Mouse (Mus musculus) layer of hippocampus, adult 2 months (tissue): ENCODE results near the gene Gng11. TPM values are rescaled to one million over a fixed set of nuclear protein-coding genes. Genes with fewer than 3 reads are reported as not detected.

ENCODE experiments used
- DNase-seq, 2 experiments: peaks; one replicate each; pipeline ENCODE4 v3.0.0; 2022; ENCODE audit warnings: low spot score in 2 of 2
- H3K27ac ChIP-seq: fragments of 200-600 bp; 2 replicates; pipeline ENCODE4 v1.8.1; 2022
- H3K4me3 ChIP-seq: fragments of 200-600 bp; 2 replicates; pipeline ENCODE4 v1.8.1; 2022; ENCODE audit warnings: mild to moderate bottlenecking
- CTCF ChIP-seq: fragments of 200-600 bp; conservative IDR thresholded peaks from 2 replicates; pipeline ENCODE4 v1.8.1; 2022; ENCODE audit warnings: antibody characterized with exemption, mild to moderate bottlenecking, moderate library complexity
- total RNA-seq, 2 experiments: library from RNA; stranded (reverse); gene quantifications; 2 replicates each; pipeline ENCODE4 v1.2.3; 2021

Gng11 gene
- total RNA-seq, 2 experiments from 2014 or later: 10.3 to 12.0 TPM

DNA sequence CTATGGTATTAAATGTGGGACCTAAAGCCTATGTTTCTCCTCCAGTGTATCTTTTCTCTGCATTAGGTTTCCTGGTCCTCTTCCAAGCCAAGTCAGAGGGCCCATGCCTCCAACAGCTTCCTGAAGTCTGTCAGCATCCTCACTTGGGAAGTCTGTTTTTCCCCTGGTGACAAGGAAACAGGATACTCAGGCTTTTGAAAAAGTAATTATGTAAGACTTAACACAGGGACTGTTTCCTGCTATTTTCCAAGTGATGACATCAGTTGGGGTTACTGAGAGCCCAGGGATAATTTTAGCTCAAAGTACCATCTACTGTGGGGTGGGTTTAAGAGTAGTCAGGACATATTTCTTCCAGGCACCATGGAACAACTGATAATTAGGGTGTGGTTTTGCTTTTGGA is 5.8 kb downstream of the Gng11 start:
- Histone ChIP-seq H3K4me3 (no peak overlapping the region), H3K27ac (no peak overlapping the region)
- no peak for TF ChIP-seq CTCF
- no peak for DNase-seq

DNA sequence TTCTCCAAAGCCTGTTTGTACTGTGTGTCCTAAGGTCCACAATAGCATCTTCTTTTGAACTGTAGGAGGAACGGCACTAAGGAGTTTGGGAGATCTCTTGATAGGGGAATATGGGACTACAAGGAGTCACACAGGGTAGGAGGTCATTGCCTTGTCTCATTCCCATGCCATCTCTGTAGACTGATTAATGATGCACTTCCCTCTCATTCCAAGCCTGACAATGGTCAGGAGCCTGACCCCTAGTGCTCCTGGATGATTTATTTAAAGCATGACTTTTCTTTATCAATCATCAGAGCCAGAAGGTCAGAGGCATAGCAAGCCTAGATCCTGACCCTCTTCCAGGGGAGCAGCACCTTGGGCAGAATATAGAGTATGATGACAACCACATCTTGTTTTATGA is 18.9 kb downstream of the Gng11 start:
- TF ChIP-seq CTCF: no peak
- H3K4me3 ChIP-seq: no peak overlapping the region
- no peak overlapping the region for H3K27ac ChIP-seq
- no peak for DNase-seq

DNA sequence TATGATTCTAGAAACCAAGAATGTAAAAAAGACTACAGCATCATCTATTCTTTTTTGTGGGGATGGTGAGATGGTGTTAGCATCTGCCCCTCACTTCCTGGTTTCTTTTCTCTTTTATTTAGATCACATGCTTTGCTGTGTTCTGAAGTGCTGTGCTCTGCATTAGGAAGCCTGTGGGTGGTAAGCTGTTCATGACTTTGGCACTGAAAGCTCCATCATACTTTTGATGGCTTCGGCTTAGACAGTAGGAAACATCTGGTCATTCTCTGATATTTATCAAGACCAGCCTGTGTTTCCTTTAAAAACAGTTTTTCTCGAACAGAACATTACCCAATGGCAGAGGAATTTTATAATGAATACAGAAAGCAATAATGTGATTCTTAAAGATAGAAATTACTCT is 22.7 kb downstream of the Gng11 start:
- DNase-seq: no peak
- no peak overlapping the region for H3K27ac ChIP-seq
- no peak overlapping the region for H3K4me3 ChIP-seq
- no peak for TF ChIP-seq CTCF

DNA sequence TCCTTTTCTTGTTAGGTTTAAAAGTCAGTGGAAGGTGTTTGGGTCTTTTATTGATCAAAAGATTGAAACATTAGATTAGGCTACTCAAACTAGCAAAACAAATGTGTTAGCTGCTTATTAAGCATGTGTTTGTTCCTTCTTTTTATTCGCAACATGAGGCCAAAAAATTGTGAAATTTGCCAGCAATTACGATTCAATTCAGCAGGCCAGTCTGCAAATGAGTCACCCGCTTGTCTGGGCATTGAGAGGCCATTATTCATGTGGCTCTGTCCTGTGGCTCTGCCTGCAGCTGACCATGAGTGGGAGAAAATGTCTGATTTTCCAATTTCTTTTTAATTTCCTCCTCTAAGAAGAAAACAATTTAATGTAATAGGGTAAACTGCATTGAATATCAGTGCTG is 27.3 kb downstream of the Gng11 start:
- no peak for DNase-seq
- TF ChIP-seq CTCF: no peak
- H3K27ac ChIP-seq: no peak overlapping the region
- no peak overlapping the region for H3K4me3 ChIP-seq

DNA sequence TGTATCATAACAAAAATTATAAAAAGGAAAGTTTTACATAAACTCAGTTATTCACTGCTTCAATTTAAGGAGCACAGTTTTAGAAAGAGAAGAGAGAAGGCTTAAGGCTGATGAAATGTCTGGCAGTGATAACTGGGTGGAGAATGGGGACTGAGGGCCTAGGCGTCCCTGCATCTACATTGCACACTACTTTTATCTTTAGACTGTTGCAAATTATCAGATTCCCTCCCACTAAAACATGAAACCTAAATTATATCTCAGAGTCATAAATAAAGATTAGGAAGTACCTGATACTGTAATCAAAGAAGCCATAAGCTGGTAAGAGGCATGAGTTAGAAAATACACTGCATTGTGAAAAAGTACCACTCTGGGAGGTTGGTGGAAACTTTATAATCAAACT is 38.1 kb downstream of the Gng11 start:
- DNase-seq: no peak
- no peak overlapping the region for H3K27ac ChIP-seq
- no peak for TF ChIP-seq CTCF
- no peak overlapping the region for H3K4me3 ChIP-seq

DNA sequence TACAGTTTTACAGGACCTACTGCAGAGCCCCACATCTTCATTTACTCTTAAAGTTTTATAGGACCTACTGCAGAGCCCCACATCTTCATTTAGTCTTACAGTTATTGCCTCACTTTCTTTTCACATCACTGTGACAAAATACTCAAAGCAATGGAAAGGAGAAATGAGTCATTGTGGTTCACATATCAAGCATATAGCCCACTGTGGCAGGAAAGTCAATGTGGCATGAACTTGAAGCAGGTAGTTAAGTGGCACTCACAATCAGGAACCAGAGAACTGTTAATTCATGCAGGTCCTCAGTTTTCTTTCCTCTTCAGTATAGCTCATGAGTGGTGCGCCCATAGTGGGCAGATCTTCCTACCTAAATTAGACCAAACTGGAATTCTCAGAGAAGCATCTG is 43.5 kb downstream of the Gng11 start:
- H3K27ac ChIP-seq: no peak overlapping the region
- no peak for TF ChIP-seq CTCF
- DNase-seq: no peak
- no peak overlapping the region for H3K4me3 ChIP-seq

DNA sequence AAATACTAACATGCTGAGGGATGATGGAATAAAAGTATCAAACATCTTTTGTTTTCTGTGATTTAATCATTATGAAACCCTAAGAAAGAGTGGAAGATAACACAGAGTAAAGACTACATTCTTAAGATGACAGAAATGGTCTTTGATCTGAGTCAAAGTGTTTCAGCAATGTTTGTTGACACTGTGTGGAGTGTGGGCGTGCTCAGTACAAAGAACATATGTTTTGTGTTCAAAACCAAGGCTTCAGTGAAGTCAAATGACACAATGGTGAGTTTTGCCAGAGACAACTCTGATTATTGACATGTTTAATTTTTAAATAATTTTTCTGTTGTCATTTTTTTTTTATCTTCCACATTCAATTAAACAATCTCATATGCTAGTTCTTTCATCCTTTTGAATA is 49.1 kb downstream of the Gng11 start:
- TF ChIP-seq CTCF: no peak

DNA sequence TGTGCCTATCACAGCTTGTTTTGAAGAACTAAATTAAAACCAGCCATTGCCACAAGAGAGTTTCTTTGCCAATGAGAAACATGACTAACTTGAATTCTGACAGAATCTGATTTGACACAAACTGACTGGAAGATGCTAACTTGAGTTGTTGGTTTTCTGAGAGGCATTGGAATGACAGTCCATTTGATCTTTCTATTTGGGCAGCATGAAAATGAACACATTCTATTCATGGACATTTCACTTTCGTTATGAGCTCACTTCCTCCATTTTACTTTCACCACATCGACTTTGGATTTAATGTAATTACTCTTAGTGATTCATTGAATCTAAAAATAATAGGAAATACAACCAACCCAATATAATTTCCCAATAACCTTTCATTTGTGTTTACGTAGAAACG is 50.7 kb downstream of the Gng11 start:
- DNase-seq: no peak
- no peak for TF ChIP-seq CTCF
- Histone ChIP-seq H3K4me3 (no peak overlapping the region), H3K27ac (no peak overlapping the region)

More for the DNA sequence above, 49.1 kb downstream of the Gng11 start:
- H3K4me3 ChIP-seq: no peak overlapping the region
- no peak for DNase-seq
- no peak overlapping the region for H3K27ac ChIP-seq

Other genes starting within 250 kb of the Gng11 start
- gene Calcr, start 239.2 kb upstream of the Gng11 start, total RNA-seq: not detected
- not detected for gene Tfpi2, start 15.0 kb upstream of the Gng11 start, total RNA-seq
- gene Gngt1, start 10.1 kb upstream of the Gng11 start, total RNA-seq: not detected
- gene Bet1, start 83.1 kb downstream of the Gng11 start, total RNA-seq: 10 to 100 TPM; 23.0 to 28.0 TPM